Mouse (Mus musculus) lung, embryonic 14.5 days (tissue): ENCODE measurements at regions not wholly inside any gene's neighbourhood (a gene's known extent, or its start where the extent isn't known, plus 50 kb on each side); places are given as distances from the start of the nearest gene placed in this dataset.
A peak's percentile ranks its signal among the peaks of the same experiment; 100 is the strongest.

Source experiments
- ATAC-seq: fragments of 200-750 bp; cut with Nextera tagmentation; 2 replicates; pipeline ENCODE4 v1.8.0; 2017; ENCODE audit warnings: mild to moderate bottlenecking, moderate TSS enrichment, moderate library complexity; ENCODE audit not compliant: insufficient read depth
- DNase-seq: peaks from one replicate; pipeline ENCODE4 v3.0.0-alpha.2; 2015
- H3K27ac ChIP-seq: fragments of 300-500 bp; sonication (generic); 2 replicates; pipeline ENCODE4 v1.5.1; 2014; ENCODE audit warnings: low read depth, mild to moderate bottlenecking, moderate library complexity
- H3K27me3 ChIP-seq: fragments of 300-500 bp; sonication (generic); 2 replicates; pipeline ENCODE4 v1.6.1; 2014; ENCODE audit warnings: low read length, control low read depth; ENCODE audit not compliant: insufficient read depth
- H3K36me3 ChIP-seq: fragments of 300-500 bp; sonication (generic); 2 replicates; pipeline ENCODE4 v1.6.1; 2014; ENCODE audit warnings: control low read depth; ENCODE audit not compliant: insufficient read depth
- H3K4me1 ChIP-seq: fragments of 300-500 bp; sonication (generic); 2 replicates; pipeline ENCODE4 v1.6.1; 2014; ENCODE audit warnings: antibody characterized with exemption, control low read depth; ENCODE audit not compliant: insufficient read depth
- H3K4me2 ChIP-seq: fragments of 300-500 bp; sonication (generic); 2 replicates; pipeline ENCODE4 v1.6.1; 2014; ENCODE audit warnings: mild to moderate bottlenecking
- H3K4me3 ChIP-seq: fragments of 300-500 bp; sonication (generic); 2 replicates; pipeline ENCODE4 v1.5.1; 2014; ENCODE audit warnings: low read depth, low read length
- H3K9ac ChIP-seq: fragments of 300-500 bp; sonication (generic); 2 replicates; pipeline ENCODE4 v1.6.1; 2014
- H3K9me3 ChIP-seq: fragments of 300-500 bp; sonication (generic); 2 replicates; pipeline ENCODE4 v1.6.1; 2016; ENCODE audit warnings: low read depth, low read length, control low read depth
- CTCF ChIP-seq: IDR thresholded peaks from 2 replicates; pipeline ENCODE4 v1.5.1; 2016; ENCODE audit warnings: antibody characterized with exemption, low read depth
- WGBS: fragments of 180-500 bp; shearing (Covaris S2); extraction: QIAGEN DNeasy Blood & Tissue Kit; methylation state at CpG from one replicate; pipeline ENCODE4 v1.1.7; 2014; 5-methylcytosine and 5-hydroxymethylcytosine counted together

DNA sequence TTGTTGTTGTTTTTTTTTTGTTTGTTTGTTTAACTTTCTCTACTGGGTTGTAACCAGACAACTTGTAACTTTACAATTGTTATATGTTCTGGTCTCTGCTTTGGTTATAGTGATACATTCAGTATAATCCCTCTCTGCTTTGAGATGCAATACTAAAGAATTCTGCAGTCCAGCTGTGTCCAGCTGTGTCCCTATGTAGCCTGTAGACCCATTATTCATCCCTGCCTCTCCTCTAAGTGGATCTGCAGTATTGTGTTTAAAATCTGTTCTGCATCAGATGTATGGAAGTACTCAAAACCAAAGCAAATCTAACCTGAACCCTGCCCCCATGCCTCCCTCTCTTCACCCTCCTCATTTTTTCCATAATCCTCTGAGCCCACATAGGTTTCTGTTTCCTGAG lies 279.6 kb downstream of the Rps29 start:
- Histone ChIP-seq H3K4me1 (no peaks in the 10 kb centered on the region), H3K9me3 (no peaks in the 10 kb centered on the region), H3K9ac (no peak overlapping the region), H3K36me3 (no peaks in the 10 kb centered on the region), H3K27ac (no peak overlapping the region), H3K4me2 (no peak overlapping the region), H3K4me3 (no peak overlapping the region), H3K27me3 (no peaks in the 10 kb centered on the region)
- DNase-seq (peak; percentile 50), ATAC-seq (peak; percentile 65; the same call in 1 of the 2 replicates)
- no peak for TF ChIP-seq CTCF

DNA sequence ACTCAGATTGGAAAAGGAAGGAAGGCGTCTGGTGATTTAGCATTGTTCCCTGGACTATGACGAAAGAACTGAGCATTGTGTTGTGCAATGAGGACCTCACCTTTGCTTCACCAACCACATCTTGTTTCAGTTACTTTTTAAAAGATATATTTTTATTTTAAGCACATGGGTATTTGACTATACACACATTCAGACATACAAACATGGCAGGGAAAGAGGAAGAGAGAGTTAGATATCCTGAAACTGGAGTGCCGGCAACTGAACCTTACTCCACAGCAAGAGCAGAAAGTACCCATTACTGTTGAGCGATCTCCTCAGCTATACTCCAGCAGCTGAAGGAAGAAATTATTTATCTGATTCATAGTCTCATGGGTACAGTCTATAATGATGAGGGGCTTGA lies 287.7 kb downstream of the Rps29 start:
- no peak for ATAC-seq
- DNase-seq = no peak
- H3K36me3 ChIP-seq = no peaks in the 10 kb centered on the region
- no peak overlapping the region for H3K4me2 ChIP-seq
- WGBS = 89% methylated on average over 4 of the region's 4 CpGs
- no peaks in the 10 kb centered on the region for H3K27me3 ChIP-seq
- H3K4me3 ChIP-seq = no peak overlapping the region
- no peaks in the 10 kb centered on the region for H3K9me3 ChIP-seq
- no peak overlapping the region for H3K27ac ChIP-seq
- H3K4me1 ChIP-seq = no peaks in the 10 kb centered on the region
- H3K9ac ChIP-seq = no peak overlapping the region
- no peak for TF ChIP-seq CTCF

DNA sequence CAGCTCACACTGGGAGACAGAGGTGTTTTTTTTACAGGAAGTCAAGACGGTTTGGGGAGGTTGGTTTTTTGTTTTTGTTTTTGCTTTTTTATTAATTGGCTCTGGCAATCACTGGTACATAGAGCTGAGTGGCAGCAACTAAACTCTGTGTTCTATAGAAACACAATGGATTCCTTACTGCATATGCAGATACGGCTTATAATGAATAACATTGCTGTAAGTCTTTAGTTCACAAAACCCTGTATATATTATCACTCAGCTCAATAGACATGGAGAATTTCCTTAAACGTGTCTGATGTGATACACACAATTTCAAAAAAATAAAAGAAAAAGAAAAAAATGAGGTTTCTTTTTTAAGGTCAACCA lies 296.0 kb downstream of the Rps29 start:
- ATAC-seq = no peak
- DNase-seq = no peak
- Histone ChIP-seq H3K27me3 (no peaks in the 10 kb centered on the region), H3K36me3 (no peaks in the 10 kb centered on the region), H3K9ac (no peak overlapping the region), H3K9me3 (no peaks in the 10 kb centered on the region), H3K27ac (no peak overlapping the region), H3K4me1 (no peaks in the 10 kb centered on the region), H3K4me3 (no peak overlapping the region), H3K4me2 (no peak overlapping the region)
- WGBS = 62% methylated on average over 3 of the region's 3 CpGs
- TF ChIP-seq CTCF = no peak

DNA sequence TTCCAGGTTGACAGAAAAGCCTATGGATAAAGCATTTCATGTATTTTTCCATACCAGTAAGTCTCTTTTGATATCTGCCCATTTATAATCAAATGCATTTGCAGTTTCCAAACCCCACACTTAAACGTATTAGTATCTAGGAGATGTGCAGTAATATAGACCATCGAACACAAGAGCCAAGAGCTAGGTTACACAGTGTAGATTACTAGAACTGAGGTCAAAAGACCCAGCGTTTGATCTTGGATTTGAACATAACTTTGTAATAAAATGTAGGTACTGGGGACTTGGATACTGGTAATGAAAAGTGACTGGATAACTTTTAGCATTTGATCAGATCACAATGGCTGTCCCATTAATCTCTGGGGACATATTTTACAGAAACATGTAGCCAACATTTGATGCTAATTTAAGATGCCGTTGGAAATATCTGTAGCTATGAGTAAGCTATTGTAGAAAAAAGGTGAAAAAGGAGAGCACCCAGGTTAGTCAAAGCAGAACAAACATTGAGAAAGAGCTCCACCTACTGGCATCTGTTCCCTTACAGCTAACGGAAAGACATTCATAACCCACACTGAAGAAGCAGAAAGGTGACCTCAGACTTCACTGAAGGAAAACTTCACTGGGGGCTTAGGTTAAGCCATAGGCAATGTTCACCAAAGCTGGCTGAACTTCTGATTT lies 296.5 kb downstream of the Rps29 start:
- TF ChIP-seq CTCF = peak; percentile 70
- DNase-seq = peak; percentile 77
- no peak overlapping the region for H3K27ac ChIP-seq

DNA sequence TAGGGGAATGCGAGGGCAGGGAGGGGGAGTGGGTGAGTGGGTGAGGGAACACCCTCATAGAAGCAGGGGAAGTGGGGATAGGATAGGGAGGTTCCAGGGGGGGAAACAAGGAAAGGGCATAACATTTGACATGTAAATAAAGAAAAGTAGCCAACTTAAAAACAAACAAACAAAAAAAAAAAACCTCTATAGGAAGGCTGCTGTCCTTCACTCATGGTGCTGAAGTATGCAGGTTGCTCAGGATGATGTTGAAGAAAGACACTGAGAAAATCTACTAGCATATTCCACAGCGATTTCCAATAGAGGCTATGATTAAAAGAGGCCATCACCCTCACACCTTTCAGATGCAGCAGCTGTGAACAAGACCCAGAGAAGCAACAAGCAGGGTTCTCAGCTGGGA lies 298.7 kb downstream of the Rps29 start:
- TF ChIP-seq CTCF = no peak
- no peaks in the 10 kb centered on the region for H3K4me1 ChIP-seq
- no peak overlapping the region for H3K4me3 ChIP-seq

More for the DNA sequence above, 296.5 kb downstream of the Rps29 start:
- ATAC-seq = no peak
- no peak overlapping the region for H3K4me2 ChIP-seq
- H3K9ac ChIP-seq = no peak overlapping the region
- no peaks in the 10 kb centered on the region for H3K9me3 ChIP-seq
- WGBS = 42% methylated on average over 5 of the region's 5 CpGs
- no peaks in the 10 kb centered on the region for H3K4me1 ChIP-seq
- H3K27me3 ChIP-seq = no peaks in the 10 kb centered on the region
- no peaks in the 10 kb centered on the region for H3K36me3 ChIP-seq
- no peak overlapping the region for H3K4me3 ChIP-seq

DNA sequence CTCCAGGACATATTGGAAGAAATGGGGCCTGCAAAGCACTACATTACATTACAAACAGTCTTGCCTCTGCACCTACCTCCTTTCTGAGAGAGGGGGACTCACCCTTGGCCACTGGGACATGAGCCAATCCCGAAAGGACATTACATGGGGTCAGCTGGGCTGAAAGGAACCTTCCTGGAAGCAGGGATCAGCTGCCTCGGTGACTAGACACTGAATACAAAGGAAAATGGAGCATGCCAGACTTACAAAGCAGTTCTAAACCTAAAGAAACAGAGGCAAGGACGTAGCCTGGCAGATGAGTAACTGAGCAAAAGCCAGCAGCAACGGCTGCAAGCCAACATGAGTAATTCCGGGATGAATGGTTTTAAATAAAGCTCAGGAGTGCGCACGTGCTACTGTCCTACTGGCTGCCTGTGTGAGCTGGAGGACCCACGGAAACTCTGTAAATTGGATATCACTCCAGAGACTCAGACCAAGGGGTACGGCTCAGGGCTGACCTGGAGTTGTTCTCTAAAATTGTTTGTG lies 309.3 kb downstream of the Rps29 start:
- no peaks in the 10 kb centered on the region for H3K4me1 ChIP-seq
- 79% methylated on average over 9 of the region's 9 CpGs for WGBS
- H3K27me3 ChIP-seq = no peaks in the 10 kb centered on the region
- H3K27ac ChIP-seq = no peak overlapping the region
- DNase-seq (no peak), ATAC-seq (no peak)
- no peak overlapping the region for H3K4me3 ChIP-seq
- H3K4me2 ChIP-seq = no peak overlapping the region
- no peaks in the 10 kb centered on the region for H3K36me3 ChIP-seq
- H3K9ac ChIP-seq = no peak overlapping the region
- no peak for TF ChIP-seq CTCF
- H3K9me3 ChIP-seq = no peaks in the 10 kb centered on the region

More for the DNA sequence above, 298.7 kb downstream of the Rps29 start:
- 59% methylated on average over 2 of the region's 2 CpGs for WGBS
- DNase-seq (peak; percentile 33), ATAC-seq (no peak)
- Histone ChIP-seq H3K36me3 (no peaks in the 10 kb centered on the region), H3K27ac (no peak overlapping the region), H3K9ac (no peak overlapping the region), H3K4me2 (no peak overlapping the region), H3K9me3 (no peaks in the 10 kb centered on the region), H3K27me3 (no peaks in the 10 kb centered on the region)

DNA sequence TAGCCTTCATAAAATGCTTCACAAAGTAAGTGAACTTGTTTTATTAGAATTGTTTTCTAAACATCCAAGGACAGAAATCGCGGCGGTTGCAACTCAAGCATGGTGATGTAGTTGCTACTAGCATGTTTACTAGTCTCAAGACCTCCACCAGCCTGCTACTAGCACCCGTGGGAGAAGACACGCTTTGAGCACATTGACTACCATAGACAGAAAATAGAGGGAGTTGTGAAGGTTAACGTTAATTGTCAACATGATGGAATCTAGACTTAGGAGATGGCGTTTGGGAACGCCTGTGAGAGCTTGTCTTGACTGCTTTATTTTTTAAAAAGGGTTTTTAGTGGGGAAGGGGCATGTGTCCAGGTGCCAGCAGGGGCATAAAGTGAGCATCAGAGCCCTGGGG lies 318.2 kb downstream of the Rps29 start:
- ATAC-seq (no peak), DNase-seq (no peak)
- no peak for TF ChIP-seq CTCF
- H3K4me3 ChIP-seq = no peak overlapping the region
- H3K9ac ChIP-seq = no peak overlapping the region
- H3K4me1 ChIP-seq = no peaks in the 10 kb centered on the region
- no peak overlapping the region for H3K27ac ChIP-seq
- H3K36me3 ChIP-seq = no peaks in the 10 kb centered on the region
- H3K9me3 ChIP-seq = no peaks in the 10 kb centered on the region
- WGBS = 92% methylated on average over 8 of the region's 8 CpGs
- H3K27me3 ChIP-seq = no peaks in the 10 kb centered on the region
- H3K4me2 ChIP-seq = no peak overlapping the region
